Mouse (Mus musculus) adrenal gland, postnatal 36 days (tissue): ENCODE results near the gene Eprs. TPM values are rescaled to one million over a fixed set of nuclear protein-coding genes. Genes with fewer than 3 reads are reported as not detected.
"Not testable (repeated sequence)": the region's sequence is repeated elsewhere in the genome, so short reads cannot be mapped to it uniquely, and the experiment has no call there.

Experiments
- DNase-seq, 2 experiments: peaks; one replicate each; pipeline ENCODE4 v3.0.0; 2021; ENCODE audit warnings: mixed read lengths in 1 of 2
- long read RNA-seq, 2 experiments: library from polyadenylated mRNA; stranded (forward); transcript quantifications; one replicate each; pipeline ENCODE4 v2.0.0; 2021; ENCODE audit warnings: borderline sequencing depth in 2 of 2
- total RNA-seq, 2 experiments: library from RNA; stranded (reverse); gene quantifications; 2 replicates each; pipeline ENCODE4 v1.2.3; 2021

The Eprs gene
- total RNA-seq: 100 to 1,000 TPM; 158 to 341 TPM
- long read RNA-seq, experiment 1, full-length matches to known transcripts: 192 of 230 reads
- long read RNA-seq, experiment 1, partial matches to known transcripts: 28 of 230 reads
- long read RNA-seq, experiment 1, other reads (novel, unspliced or antisense): 10 of 230 reads
- long read RNA-seq, experiment 2, full-length matches to known transcripts: 52 of 67 reads
- long read RNA-seq, experiment 2, partial matches to known transcripts: 11 of 67 reads
- long read RNA-seq, experiment 2, other reads (novel, unspliced or antisense): 4 of 67 reads

GRCm38 (mm10) chr1:185362677-185363520 lies at the start of gene Eprs:
Gene Eprs (plus strand): TSS chr1:185363044.
- DNase-seq: peak; percentile 98 to 99

GRCm38 (mm10) chr1:185314546-185314945 lies 48.3 kb upstream of the Eprs start:
- DNase-seq: no peak

- no peak for DNase-seq
These were observed 46.8 kb upstream of the Eprs start for GRCm38 (mm10) chr1:185315846-185316568.

DNA sequence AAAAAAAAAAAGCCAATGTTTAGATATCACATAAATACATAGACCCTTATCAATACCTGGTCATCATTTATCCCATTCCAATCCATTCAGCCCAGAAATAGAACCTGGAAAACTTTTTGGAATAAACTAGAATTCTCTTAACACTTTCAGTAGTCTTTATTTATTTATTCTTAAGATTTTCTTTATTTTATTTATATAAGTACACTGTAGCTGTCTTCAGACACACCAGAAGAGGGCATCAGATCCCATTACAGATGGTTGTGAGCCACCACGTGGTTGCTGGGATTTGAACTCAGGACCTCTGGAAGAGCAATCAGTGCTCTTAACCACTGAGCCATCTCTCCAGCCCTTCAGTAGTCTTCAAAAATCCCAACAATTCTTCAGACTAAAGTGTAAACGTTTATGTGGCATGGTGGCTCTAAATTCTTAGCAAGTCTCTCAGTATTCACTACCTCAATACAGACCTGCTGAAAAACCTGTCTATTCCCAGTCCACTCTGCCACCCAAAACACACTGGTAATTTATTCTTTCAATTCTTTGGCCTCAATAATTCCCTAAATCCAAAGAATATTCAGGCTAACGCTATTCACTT lies 35.0 kb upstream of the Eprs start:
- not testable (repeated sequence) for DNase-seq

GRCm38 (mm10) chr1:185328721-185329610 lies 33.9 kb upstream of the Eprs start, which contains the start of gene Iars2:
Gene Iars2 (minus strand): TSS chr1:185329396.
- DNase-seq: peak; percentile 93 to 95

- DNase-seq: no peak
These were observed 33.0 kb upstream of the Eprs start for GRCm38 (mm10) chr1:185329851-185330250.

GRCm38 (mm10) chr1:185331364-185331763 lies 31.5 kb upstream of the Eprs start:
- no peak for DNase-seq

DNA sequence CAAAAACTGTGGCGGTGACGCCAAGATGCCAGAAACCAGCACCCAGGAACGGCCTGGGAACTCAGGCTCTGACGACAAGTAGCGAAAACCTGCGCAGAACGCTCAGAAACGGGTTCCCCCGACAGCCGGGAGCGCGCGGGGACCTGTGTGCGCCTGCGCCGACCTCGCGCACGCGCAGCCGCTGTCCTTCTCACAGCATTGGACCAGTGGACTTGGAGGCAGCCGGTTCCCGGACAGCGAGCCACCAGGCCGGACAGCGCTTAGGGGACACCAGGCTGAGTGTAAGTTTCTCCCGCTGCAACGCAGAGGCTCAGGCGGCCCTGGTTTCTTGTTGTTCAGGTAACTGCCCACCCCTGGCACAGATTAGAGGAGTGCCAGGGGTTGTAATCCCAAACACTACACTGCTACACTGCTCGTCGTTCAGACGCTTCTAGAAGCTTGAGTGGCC lies 30.8 kb upstream of the Eprs start, which contains the start of gene Bpnt1:
Gene Bpnt1, plus strand, starts transcription at position 167 of the 448 bp plus-strand sequence.
- DNase-seq: peak; percentile 94 to 95

GRCm38 (mm10) chr1:185333651-185334050 lies 29.2 kb upstream of the Eprs start:
- DNase-seq: no peak

GRCm38 (mm10) chr1:185334136-185334535 lies 28.7 kb upstream of the Eprs start:
- no peak for DNase-seq

DNA sequence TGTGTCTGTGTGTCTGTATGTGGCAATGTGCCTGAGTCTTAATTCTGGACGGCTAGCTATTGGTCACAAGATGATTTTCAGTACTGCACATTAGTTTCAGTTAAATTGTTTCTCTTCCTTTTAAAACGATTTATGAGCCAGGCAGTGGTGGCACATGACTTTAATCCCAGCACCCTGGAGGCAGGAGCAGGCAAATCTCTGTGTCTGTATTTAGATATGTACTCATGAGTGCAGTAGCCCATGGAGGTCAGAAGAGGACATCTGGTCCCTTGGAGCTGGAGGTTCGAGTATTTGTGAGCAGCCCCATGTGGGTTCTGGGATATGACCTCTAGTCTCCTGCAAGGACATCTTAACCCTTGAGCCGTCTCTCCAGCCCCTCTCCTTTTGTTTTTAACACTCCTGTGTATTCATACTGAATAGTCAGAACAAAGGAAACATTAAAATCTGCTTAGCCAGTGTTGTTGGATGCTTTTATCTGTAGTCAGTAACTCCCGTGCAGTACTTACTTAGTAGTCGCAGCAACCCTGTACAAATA lies 27.5 kb upstream of the Eprs start:
- DNase-seq: no peak

- DNase-seq: no peak
These were observed 26.3 kb upstream of the Eprs start for GRCm38 (mm10) chr1:185336535-185336934.

GRCm38 (mm10) chr1:185342441-185342840 lies 20.4 kb upstream of the Eprs start:
- no peak for DNase-seq

DNA sequence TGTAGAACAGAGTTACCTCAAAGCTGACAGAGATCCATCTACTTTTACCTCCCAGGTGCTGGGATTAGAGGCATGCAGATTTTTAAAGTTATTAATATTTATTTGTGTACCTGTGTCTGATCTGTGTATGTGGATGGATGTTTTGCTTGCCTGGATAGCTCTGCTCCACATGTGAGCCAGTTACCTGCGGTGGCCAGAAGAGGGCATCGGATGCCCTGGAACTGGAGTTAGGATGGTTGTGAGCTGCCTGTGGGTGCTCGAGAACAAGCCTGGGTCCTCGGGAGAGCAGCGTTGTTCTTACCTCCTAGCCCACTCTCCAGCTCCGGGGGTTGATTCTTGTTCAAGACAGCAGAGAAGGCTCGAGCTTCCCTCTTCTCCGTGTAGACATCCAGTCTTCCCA lies 19.4 kb upstream of the Eprs start:
- DNase-seq: no peak

GRCm38 (mm10) chr1:185346188-185346587 lies 16.7 kb upstream of the Eprs start:
- no peak for DNase-seq

GRCm38 (mm10) chr1:185349741-185350140 lies 13.1 kb upstream of the Eprs start:
- DNase-seq: no peak

- DNase-seq: no peak
These were observed 12.2 kb upstream of the Eprs start for GRCm38 (mm10) chr1:185350611-185351010.

DNA sequence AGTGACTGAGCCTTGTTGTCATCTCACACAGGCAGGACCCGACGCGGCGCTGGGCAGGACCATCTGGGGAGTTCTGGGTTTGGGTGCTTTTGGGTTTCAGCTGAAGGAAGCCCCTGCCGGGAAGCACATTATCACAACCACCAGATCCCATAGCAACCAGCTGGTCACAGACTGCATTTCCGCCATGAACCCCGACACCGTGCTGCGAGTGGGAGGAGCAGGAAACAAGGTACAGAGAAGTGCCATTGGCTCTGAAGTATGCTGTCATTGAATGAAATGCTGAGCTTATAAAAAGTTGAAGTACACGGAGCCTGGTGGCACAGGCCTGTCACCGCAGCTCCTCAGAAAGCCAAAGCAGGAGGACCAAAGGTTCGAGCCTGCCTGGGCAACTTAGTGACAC lies 10.7 kb upstream of the Eprs start:
- DNase-seq: no peak

GRCm38 (mm10) chr1:185353351-185353750 lies 9.5 kb upstream of the Eprs start:
- DNase-seq: no peak

DNA sequence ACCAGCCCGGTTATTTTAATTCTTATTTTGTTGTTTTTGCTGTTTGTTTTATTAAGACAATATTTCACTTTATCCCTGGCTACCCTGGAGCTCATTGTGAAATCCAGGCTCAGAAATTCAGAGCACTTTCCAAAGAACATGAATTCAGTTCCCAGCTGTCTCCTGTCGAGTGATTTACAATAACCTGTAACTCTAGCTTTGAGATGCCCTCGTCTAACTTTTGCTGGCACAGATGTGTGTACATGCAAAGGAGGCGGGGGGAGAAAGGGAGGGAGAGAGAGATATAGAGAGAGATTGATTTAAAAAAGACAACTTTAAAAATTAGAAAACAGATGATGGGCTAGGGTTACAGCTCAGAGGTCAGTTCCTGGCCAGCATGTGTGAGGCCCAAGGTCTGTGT lies 8.1 kb upstream of the Eprs start:
- DNase-seq: no peak

DNA sequence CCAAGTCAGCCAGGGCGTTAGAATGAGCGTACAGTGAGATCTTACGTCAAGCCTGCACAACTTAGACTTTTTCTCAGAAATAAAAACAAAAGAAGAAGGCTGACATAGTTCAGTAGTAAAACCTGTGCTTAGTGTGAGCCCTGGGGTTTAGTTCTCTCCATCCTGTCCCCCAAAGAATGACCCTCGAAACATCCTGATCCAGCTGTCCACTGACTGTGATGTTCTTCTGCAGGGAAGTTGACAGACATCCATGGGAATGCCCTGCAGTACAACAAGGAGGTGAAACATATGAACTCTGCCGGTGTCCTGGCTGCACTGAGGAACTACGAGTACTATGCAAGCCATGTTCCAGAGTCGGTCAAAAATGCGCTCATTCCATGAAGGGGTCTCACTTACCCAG lies 6.6 kb upstream of the Eprs start:
- DNase-seq: no peak
